Mouse (Mus musculus) MEL (cell line): ENCODE data around the gene Atp2c1. TPM values are rescaled to one million over a fixed set of nuclear protein-coding genes. Genes with fewer than 3 reads are reported as not detected.

Source experiments
- DNase-seq: peaks from one replicate; pipeline ENCODE4 v3.0.0; 2011; ENCODE audit warnings: low read depth, low spot score
- H3K27ac ChIP-seq: 2 replicates; pipeline ENCODE4 v1.5.1; 2012; ENCODE audit warnings: low read depth, mild to moderate bottlenecking, control low read depth, low read length, moderate library complexity; ENCODE audit not compliant: control insufficient read depth
- H3K27me3 ChIP-seq, 2 experiments: fragments of 150-350 bp in 1 of 2; sonication (generic) in 1 of 2; 2 replicates each; pipeline ENCODE4 v1.6.1; 2012; ENCODE audit warnings: low read length in 2 of 2, mild to moderate bottlenecking in 2 of 2, improper control_type of control experiment in 1 of 2, moderate library complexity in 1 of 2; ENCODE audit not compliant: insufficient read depth in 2 of 2, control insufficient read depth in 1 of 2
- H3K36me3 ChIP-seq, 2 experiments: 2 replicates each; pipeline ENCODE4 v1.6.1; 2012 to 2014; ENCODE audit warnings: low read length in 2 of 2, improper control_type of control experiment in 1 of 2, inconsistent platforms in 1 of 2, mild to moderate bottlenecking in 1 of 2; ENCODE audit not compliant: insufficient read depth in 2 of 2, control insufficient read depth in 1 of 2
- H3K4me1 ChIP-seq, 2 experiments: fragments of 150-350 bp in 1 of 2; sonication (generic) in 1 of 2; 2 replicates each; pipeline ENCODE4 v1.6.1; 2012; ENCODE audit warnings: low read length in 2 of 2, improper control_type of control experiment in 1 of 2, mild to moderate bottlenecking in 1 of 2; ENCODE audit not compliant: insufficient read depth in 2 of 2, control insufficient read depth in 1 of 2
- H3K4me3 ChIP-seq, 2 experiments: fragments of 150-350 bp in 1 of 2; sonication (generic) in 1 of 2; 2 replicates each; pipeline ENCODE4 v1.5.1; 2012; ENCODE audit warnings: low read depth in 2 of 2, low read length in 2 of 2, mild to moderate bottlenecking in 2 of 2, moderate library complexity in 2 of 2, control low read depth in 1 of 2, improper control_type of control experiment in 1 of 2; ENCODE audit not compliant: control insufficient read depth in 1 of 2, insufficient read depth in 1 of 2
- H3K79me2 ChIP-seq: 2 replicates; pipeline ENCODE4 v1.6.1; 2012; ENCODE audit warnings: mild to moderate bottlenecking, low read length, moderate library complexity; ENCODE audit not compliant: control insufficient read depth, poor library complexity, insufficient read depth
- H3K9ac ChIP-seq: 2 replicates; pipeline ENCODE4 v1.6.1; 2012; ENCODE audit warnings: low read depth, mild to moderate bottlenecking, control low read depth, low read length, moderate library complexity; ENCODE audit not compliant: control insufficient read depth, poor library complexity, severe bottlenecking
- H3K9me3 ChIP-seq: fragments of 150-350 bp; sonication (generic); replicated peaks from 2 replicates; pipeline ENCODE4 v1.6.1; 2012; ENCODE audit warnings: mild to moderate bottlenecking, low read length, improper control_type of control experiment, moderate library complexity; ENCODE audit not compliant: insufficient read depth
- BHLHE40 ChIP-seq: IDR thresholded peaks from 2 replicates; pipeline ENCODE4 v1.6.1; 2012; ENCODE audit warnings: low read depth, mild to moderate bottlenecking, inconsistent platforms, low read length, improper control_type of control experiment, borderline replicate concordance
- CHD2 ChIP-seq: IDR thresholded peaks from 2 replicates; pipeline ENCODE4 v1.6.1; 2011; ENCODE audit warnings: low read length, improper control_type of control experiment
- CTCF ChIP-seq, 3 experiments: IDR thresholded peaks in 2 of 3; conservative IDR thresholded peaks in 1 of 3; 2 replicates each; pipeline ENCODE4 v1.5.1; 2011 to 2012; ENCODE audit warnings: low read length in 3 of 3, low read depth in 2 of 3, mild to moderate bottlenecking in 2 of 3, improper control_type of control experiment in 1 of 3, inconsistent platforms in 1 of 3, mixed read lengths in 1 of 3, moderate library complexity in 1 of 3; ENCODE audit not compliant: control insufficient read depth in 1 of 3, insufficient read depth in 1 of 3, poor library complexity in 1 of 3, severe bottlenecking in 1 of 3
- ELF1 ChIP-seq: IDR thresholded peaks from 2 replicates; pipeline ENCODE4 v1.6.1; 2014; ENCODE audit warnings: low read depth, mild to moderate bottlenecking, inconsistent platforms, low read length, improper control_type of control experiment, moderate library complexity
- ETS1 ChIP-seq: IDR thresholded peaks from 2 replicates; pipeline ENCODE4 v1.6.1; 2012; ENCODE audit warnings: low read depth, mild to moderate bottlenecking, inconsistent platforms, low read length, improper control_type of control experiment, moderate library complexity
- HCFC1 ChIP-seq: IDR thresholded peaks from 2 replicates; pipeline ENCODE4 v1.6.1; 2012; ENCODE audit warnings: low read depth, mild to moderate bottlenecking, inconsistent platforms, low read length, improper control_type of control experiment, moderate library complexity
- JUND ChIP-seq: IDR thresholded peaks from 2 replicates; pipeline ENCODE4 v1.6.1; 2011; ENCODE audit warnings: low read depth, mild to moderate bottlenecking, improper control_type of control experiment, low read length
- MAX ChIP-seq: IDR thresholded peaks from 2 replicates; pipeline ENCODE4 v1.6.1; 2011; ENCODE audit warnings: low read length, improper control_type of control experiment
- MAZ ChIP-seq: IDR thresholded peaks from 2 replicates; pipeline ENCODE4 v1.6.1; 2012; ENCODE audit warnings: low read depth, mild to moderate bottlenecking, inconsistent platforms, low read length, improper control_type of control experiment
- MXI1 ChIP-seq: IDR thresholded peaks from 2 replicates; pipeline ENCODE4 v1.6.1; 2011; ENCODE audit warnings: mild to moderate bottlenecking, low read depth, low read length, improper control_type of control experiment
- NELFE ChIP-seq: IDR thresholded peaks from 2 replicates; pipeline ENCODE4 v1.6.1; 2011; ENCODE audit warnings: low read depth, low read length, improper control_type of control experiment
- POLR2A ChIP-seq, 2 experiments: IDR thresholded peaks; 2 replicates each; pipeline ENCODE4 v1.6.1; 2011 to 2012; ENCODE audit warnings: low read length in 2 of 2, mild to moderate bottlenecking in 2 of 2, control low read depth in 1 of 2, improper control_type of control experiment in 1 of 2, low read depth in 1 of 2, moderate library complexity in 1 of 2; ENCODE audit not compliant: control insufficient read depth in 1 of 2, insufficient read depth in 1 of 2, poor library complexity in 1 of 2
- POLR2AphosphoS2 ChIP-seq: IDR thresholded peaks from 2 replicates; pipeline ENCODE4 v1.6.1; 2011; ENCODE audit warnings: low read length, improper control_type of control experiment
- POLR2AphosphoS5 ChIP-seq: IDR thresholded peaks from 2 replicates; pipeline ENCODE4 v1.6.1; 2012; ENCODE audit warnings: low read depth, borderline replicate concordance, mild to moderate bottlenecking, inconsistent platforms, low read length, moderate library complexity, mixed read lengths
- RAD21 ChIP-seq: IDR thresholded peaks from 2 replicates; pipeline ENCODE4 v1.6.1; 2011; ENCODE audit warnings: mild to moderate bottlenecking, low read depth, low read length, improper control_type of control experiment
- RCOR1 ChIP-seq: IDR thresholded peaks from 2 replicates; pipeline ENCODE4 v1.6.1; 2012; ENCODE audit warnings: low read depth, mild to moderate bottlenecking, inconsistent platforms, low read length, improper control_type of control experiment
- SMC3 ChIP-seq: IDR thresholded peaks from 2 replicates; pipeline ENCODE4 v1.6.1; 2011; ENCODE audit warnings: low read depth, low read length, improper control_type of control experiment
- TAL1 ChIP-seq: IDR thresholded peaks from 2 replicates; pipeline ENCODE4 v1.6.1; 2012; ENCODE audit warnings: mild to moderate bottlenecking, inconsistent platforms, low read length, moderate library complexity, mixed read lengths
- TBP ChIP-seq: IDR thresholded peaks from 2 replicates; pipeline ENCODE4 v1.8.0; 2011; ENCODE audit warnings: low read depth, low read length, improper control_type of control experiment
- TCF12 ChIP-seq: IDR thresholded peaks from 2 replicates; pipeline ENCODE4 v1.6.1; 2014; ENCODE audit warnings: low read depth, mild to moderate bottlenecking, inconsistent platforms, low read length, improper control_type of control experiment, moderate library complexity
- USF1 ChIP-seq: IDR thresholded peaks from 2 replicates; pipeline ENCODE4 v1.6.1; 2014; ENCODE audit warnings: low read depth, mild to moderate bottlenecking, inconsistent platforms, low read length, improper control_type of control experiment, moderate library complexity
- USF2 ChIP-seq, 2 experiments: IDR thresholded peaks; 2 replicates each; pipeline ENCODE4 v1.6.1; 2011 to 2012; ENCODE audit warnings: improper control_type of control experiment in 2 of 2, low read length in 2 of 2, borderline replicate concordance in 1 of 2, inconsistent platforms in 1 of 2, low read depth in 1 of 2, mild to moderate bottlenecking in 1 of 2; ENCODE audit not compliant: insufficient read depth in 1 of 2
- ZKSCAN1 ChIP-seq: IDR thresholded peaks from 2 replicates; pipeline ENCODE4 v1.6.1; 2012; ENCODE audit warnings: low read depth, mild to moderate bottlenecking, inconsistent platforms, low read length, improper control_type of control experiment, moderate library complexity
- ZMIZ1 ChIP-seq: IDR thresholded peaks from 2 replicates; pipeline ENCODE4 v1.6.1; 2012; ENCODE audit warnings: low read depth, mild to moderate bottlenecking, inconsistent platforms, low read length, improper control_type of control experiment, moderate library complexity
- ZNF384 ChIP-seq: IDR thresholded peaks from 2 replicates; pipeline ENCODE4 v1.6.1; 2012; ENCODE audit warnings: low read depth, mild to moderate bottlenecking, inconsistent platforms, low read length, improper control_type of control experiment
- polyA plus RNA-seq, 2 experiments: library from polyadenylated mRNA; stranded (reverse) in 1 of 2; unstranded in 1 of 2; fragments of >175 nt in 1 of 2; fragments of >200 nt in 1 of 2; gene quantifications; 2 replicates each; pipeline versions ENCODE4 v1.2.1 to v1.2.4; 2012; ENCODE audit warnings: low replicate concordance in 2 of 2, low read depth in 1 of 2; ENCODE audit not compliant: insufficient read length in 2 of 2, insufficient read depth in 1 of 2, missing spikeins in 1 of 2
- total RNA-seq: library from RNA; depleted of rRNA; stranded (reverse); fragments of 300-350 nt; gene quantifications from 2 replicates; pipeline ENCODE4 v1.2.3, GENCODE M21; 2012

Gene Atp2c1
- total and polyA plus RNA-seq, 3 experiments = 32.7 to 33.6 TPM; not detected in 1

- no peak for TF ChIP-seq RAD21
- no peak for TF ChIP-seq ELF1
- TF ChIP-seq MAX = no peak
- TF ChIP-seq POLR2AphosphoS5 = no peak
- TF ChIP-seq RCOR1 = no peak
- TF ChIP-seq POLR2AphosphoS2 = no peak
- no peak for TF ChIP-seq MAZ
- no peak for TF ChIP-seq ZKSCAN1
- TF ChIP-seq CHD2 = no peak
- TF ChIP-seq USF2 (IDR thresholded peaks at IDR 0.05; ENCODE audit: borderline replicate concordance in 1 of 2, insufficient read depth in 1 of 2, low read depth in 1 of 2, low read length in 2 of 2) = no peak
- TF ChIP-seq TAL1 = no peak
- no peak for TF ChIP-seq ZMIZ1
- no peak for TF ChIP-seq SMC3
- TF ChIP-seq HCFC1 = no peak
- TF ChIP-seq JUND = no peak
- TF ChIP-seq USF1 = no peak
- no peak overlapping the region for H3K27ac ChIP-seq
- H3K79me2 ChIP-seq = no peaks in the 10 kb centered on the region
- no peak overlapping the region for H3K4me3 ChIP-seq
- DNase-seq = no peak
- no peak overlapping the region for H3K9ac ChIP-seq
- no peaks in the 10 kb centered on the region; a peak in 1 of 4 replicates for H3K27me3 ChIP-seq
- no peaks in the 10 kb centered on the region for H3K4me1 ChIP-seq
- no peaks in the 10 kb centered on the region for H3K9me3 ChIP-seq
- H3K36me3 ChIP-seq = no peaks in the 10 kb centered on the region
These were observed 29.1 kb upstream of the Atp2c1 start for GRCm38 (mm10) chr9:105556141-105556735.

- Histone ChIP-seq H3K79me2 (no peaks in the 10 kb centered on the region), H3K4me1 (no peaks in the 10 kb centered on the region), H3K27me3 (no peaks in the 10 kb centered on the region; a peak in 1 of 4 replicates), H3K4me3 (no peak overlapping the region), H3K9ac (no peak overlapping the region), H3K36me3 (no peaks in the 10 kb centered on the region), H3K27ac (no peak overlapping the region), H3K9me3 (no peaks in the 10 kb centered on the region)
- TF ChIP-seq NELFE (no peak), TCF12 (no peak), CTCF (IDR thresholded peaks at IDR 0.05 in 2 of 3, conservative IDR thresholded peaks at IDR 0.05 in 1 of 3; ENCODE audit: control insufficient read depth in 1 of 3, insufficient read depth in 1 of 3, low read depth in 2 of 3, low read length in 3 of 3, poor library complexity in 1 of 3, severe bottlenecking in 1 of 3) (no peak), POLR2A (IDR thresholded peaks at IDR 0.05; ENCODE audit: control insufficient read depth in 1 of 2, insufficient read depth in 1 of 2, low read depth in 1 of 2, low read length in 2 of 2, poor library complexity in 1 of 2) (no peak), MXI1 (no peak), BHLHE40 (no peak), HCFC1 (no peak), ETS1 (no peak), ZNF384 (no peak), TBP (no peak)
- DNase-seq = no peak
These were observed 27.3 kb upstream of the Atp2c1 start for GRCm38 (mm10) chr9:105554439-105554807.
